Mouse (Mus musculus) thymus, postnatal 36 days (tissue): ENCODE measurements at regions not wholly inside any gene's neighbourhood (a gene's known extent, or its start where the extent isn't known, plus 50 kb on each side); places are given as distances from the start of the nearest gene placed in this dataset.

Source experiments
- DNase-seq, 2 experiments: peaks; one replicate each; pipeline ENCODE4 v3.0.0; 2022; ENCODE audit warnings: mixed read lengths in 2 of 2

GRCm38 (mm10) chr13:118849541-118849940 lies 179.9 kb downstream of the Fgf10 start:
- DNase-seq, result no peak

GRCm38 (mm10) chr13:118850708-118851107 lies 181.1 kb downstream of the Fgf10 start:
- DNase-seq, result no peak

DNA sequence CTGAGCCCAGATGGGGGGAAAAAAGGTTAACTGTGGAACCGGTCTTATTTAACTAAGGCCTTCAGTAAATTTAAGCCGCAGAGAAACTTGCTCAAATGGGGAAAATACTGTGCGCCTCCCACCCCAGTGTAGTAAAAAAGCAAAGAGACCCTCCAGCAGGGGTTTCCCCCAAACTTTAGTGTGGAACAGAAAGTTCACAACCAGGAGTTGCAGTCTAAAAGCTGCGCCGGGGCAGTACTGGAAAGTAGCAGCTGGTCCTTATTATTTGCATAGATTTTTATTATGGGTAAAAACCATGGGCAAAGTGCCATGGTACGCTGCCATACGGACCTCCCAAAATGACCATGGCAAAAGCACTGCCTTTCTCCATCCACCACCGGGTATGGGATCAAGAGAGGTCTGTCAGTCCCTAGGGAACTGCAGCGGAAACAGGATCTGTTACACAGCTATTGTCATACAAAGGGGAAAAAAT lies 216.8 kb downstream of the Fgf10 start:
- no peak for DNase-seq

- no peak for DNase-seq
These were observed 225.5 kb downstream of the Fgf10 start for GRCm38 (mm10) chr13:118895079-118895478.

DNA sequence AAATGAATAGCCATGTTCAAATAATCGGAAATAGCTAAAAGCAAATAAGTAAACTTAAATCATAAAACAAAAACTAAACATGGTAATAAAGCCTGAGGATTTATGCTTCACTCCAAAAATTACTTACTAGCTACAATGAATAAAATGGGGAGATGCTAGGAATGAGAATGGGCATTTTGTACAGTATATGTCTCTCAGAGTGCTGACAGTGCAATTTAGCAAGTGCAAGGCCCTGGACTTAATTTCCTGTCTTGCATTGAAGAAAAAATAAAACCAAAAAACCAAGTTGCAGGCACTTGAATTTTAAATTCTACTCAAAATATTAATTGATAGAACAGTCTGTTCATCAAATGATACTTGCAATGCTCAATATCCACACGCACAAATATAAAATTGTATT lies 232.4 kb downstream of the Fgf10 start:
- no peak for DNase-seq

GRCm38 (mm10) chr13:118910351-118910750 lies 240.8 kb downstream of the Fgf10 start:
- DNase-seq, result no peak

GRCm38 (mm10) chr13:118940786-118941185 lies 271.2 kb downstream of the Fgf10 start:
- no peak for DNase-seq

DNA sequence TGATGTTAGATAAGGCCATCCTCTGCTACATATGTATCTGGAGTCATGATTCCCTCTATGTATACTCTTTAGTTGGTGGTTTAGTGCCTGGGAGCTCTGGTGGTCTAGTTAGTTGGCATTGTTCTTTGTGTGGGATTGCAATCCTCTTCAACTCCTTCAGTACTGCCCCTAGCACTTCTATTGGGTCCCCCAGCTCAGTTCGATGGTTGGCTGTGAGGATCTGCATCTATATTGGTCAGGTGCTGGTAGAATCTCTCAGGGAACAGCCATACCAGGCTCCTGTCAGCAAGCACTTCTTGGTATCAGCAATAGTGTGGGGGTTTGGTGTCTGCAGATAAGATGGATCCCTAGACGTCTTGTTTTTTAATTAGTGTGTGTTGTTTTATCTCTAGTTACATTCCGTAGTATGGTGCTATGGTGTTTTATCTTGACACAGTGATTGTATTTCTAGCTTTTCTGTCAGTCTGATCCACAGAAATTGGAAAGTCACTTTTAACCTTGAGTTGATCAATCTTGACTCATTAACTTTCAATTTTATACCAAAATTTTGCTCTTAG lies 296.6 kb downstream of the Fgf10 start:
- DNase-seq, result no peak

DNA sequence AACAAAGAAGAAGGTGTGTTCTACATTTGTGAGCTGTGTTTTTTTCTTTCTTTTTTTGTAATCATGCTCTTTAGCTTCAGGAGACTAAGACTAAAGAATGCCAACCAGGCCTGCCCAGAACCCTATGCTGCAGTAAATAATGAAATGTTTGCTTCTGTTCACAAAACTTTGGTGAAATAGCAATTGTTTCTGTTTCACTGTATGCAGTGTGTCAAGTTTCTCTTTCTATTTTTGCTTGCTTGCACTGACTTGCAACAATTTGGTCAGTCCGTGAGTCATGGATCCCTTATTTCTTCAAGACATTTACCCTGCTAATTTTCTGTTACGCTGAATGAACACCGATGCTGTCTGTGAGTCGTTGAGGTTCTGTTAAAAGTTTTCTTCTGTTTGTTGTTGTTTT lies 298.1 kb downstream of the Fgf10 start:
- no peak for DNase-seq

DNA sequence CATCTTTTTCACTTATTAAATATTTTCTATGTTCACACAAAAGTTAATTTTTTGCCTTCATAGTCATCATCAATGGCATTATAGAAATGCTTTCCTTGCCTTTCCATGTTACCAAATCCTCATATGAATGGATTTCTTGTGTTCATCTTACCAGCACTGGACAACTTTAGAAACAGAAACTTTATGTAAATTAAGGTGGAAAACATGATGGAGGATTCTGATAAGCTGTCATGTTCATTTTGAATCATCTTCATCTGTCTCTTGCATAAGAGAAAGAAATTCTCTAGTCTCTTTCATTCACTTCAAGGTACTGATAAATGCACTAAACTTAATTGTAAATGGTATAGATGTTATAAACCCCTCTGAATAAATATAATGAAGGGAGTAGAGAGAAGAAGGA lies 305.4 kb downstream of the Fgf10 start:
- DNase-seq, result no peak

DNA sequence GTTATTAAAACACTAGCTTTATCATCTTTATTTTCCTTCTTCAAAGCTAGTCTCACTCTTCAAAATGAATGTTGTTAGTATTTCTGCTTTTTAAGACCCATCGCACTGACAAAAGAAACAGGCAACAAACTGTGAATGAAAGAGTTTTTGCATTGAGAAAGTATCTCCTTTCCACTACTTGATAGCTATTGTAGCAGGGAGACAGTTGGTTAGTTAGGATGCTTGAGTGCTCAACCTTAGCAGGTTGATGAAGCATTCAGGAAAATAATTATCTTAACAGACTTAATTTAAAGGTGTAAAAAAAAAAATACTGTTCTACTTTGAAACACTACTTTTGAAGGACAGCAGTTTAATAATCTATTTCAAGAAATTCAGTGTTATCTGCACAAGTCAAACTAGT lies 305.9 kb downstream of the Fgf10 start:
- DNase-seq, result no peak

- DNase-seq, result no peak
These were observed 309.9 kb downstream of the Fgf10 start for GRCm38 (mm10) chr13:118979505-118979904.

DNA sequence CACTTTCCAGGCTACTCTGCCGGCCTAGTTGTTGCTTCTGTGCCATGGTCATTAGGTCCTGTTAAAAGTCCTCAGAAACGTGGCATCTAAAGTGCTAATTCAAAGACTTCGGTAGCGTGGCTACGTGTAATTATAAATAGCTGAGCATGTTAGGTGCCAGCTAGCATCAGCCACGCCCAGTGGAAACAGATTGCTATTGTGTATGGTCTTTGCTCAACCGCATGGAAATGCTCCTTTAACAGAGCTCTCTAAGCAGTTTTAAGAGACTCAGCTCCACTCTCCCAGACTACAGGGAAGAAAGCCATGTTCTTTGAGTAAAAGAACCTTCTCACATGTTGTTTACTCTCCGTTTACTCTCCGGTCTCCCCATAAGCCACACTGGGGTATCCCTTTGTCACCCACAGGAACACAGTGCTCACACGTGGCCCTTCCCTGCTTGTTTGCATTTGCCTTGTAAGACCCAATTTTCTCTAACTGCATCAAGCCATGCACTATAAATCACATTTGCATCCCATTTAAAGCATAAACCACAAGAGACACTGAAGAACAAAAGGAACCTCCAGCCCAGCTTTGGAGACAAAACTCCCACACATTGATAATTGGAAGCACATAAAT lies 311.7 kb downstream of the Fgf10 start:
- no peak for DNase-seq

GRCm38 (mm10) chr13:118985285-118985684 lies 315.7 kb downstream of the Fgf10 start:
- no peak for DNase-seq

DNA sequence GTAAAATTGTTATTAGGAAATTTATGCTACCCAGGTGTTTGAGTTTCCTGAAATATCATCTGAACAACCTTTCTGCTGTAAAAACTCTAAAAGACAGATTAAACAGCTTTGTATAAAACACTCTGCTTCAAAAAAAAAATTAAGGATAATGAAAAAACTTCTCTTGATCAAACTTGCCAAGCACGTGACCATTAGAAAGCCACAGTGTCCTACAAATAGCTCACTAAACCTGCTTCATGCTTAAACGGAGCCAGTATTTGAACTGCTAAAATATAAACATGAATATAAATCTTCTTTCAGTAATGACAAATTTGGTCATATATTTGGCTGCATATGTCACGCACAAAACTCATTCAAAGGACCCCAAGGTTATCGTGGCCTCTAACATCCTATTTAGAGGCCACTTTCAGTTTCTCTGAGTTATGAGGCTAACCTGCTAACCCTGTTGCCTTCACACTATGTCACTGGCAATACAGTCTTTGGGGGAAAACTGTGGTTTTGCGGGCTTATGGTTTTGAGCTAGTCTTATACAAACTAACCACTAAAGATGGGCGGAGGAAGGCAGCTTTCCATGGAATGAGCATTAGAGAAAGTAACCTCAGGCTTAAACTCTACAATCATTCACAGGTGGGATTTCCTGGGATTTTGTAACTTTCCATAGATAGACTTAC lies 355.8 kb downstream of the Fgf10 start:
- DNase-seq, result no peak

DNA sequence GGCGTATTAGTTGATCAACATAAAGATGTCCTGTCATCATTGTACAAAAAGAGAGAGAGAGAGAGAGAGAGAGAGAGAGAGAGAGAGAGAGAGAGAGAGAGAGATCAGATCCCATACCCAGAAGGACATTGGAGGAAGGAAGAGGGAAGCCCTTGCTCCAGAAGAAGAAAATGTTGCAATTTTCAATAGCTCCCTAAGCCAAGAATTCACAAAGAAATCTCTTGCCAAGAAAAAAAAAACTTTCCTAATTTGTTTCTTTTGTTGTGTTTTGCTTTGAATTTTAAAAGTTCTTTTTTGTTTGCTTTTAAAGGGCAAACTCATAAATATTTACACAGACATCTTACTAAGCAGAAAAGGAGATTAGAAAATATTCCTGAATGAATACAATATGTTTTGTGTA lies 370.0 kb downstream of the Fgf10 start:
- DNase-seq, result no peak

DNA sequence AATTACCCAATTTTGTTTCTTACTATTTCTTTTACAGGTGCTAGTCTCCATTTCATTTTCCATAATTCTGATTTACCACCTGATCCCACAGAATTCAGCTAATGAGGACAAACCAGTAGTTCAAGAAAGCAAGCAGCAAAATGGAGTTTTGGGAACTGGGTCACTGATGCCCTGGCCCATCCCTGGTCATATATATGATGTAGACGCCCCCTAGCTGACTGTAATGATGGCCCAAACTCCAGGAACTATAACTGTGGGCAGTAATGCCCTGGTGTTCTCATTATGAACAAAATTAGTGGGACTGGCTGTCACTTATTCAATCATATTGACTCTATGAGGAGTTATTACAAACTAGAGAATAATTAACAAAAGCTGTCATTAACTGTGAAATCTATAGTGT lies 375.5 kb downstream of the Fgf10 start:
- no peak for DNase-seq

DNA sequence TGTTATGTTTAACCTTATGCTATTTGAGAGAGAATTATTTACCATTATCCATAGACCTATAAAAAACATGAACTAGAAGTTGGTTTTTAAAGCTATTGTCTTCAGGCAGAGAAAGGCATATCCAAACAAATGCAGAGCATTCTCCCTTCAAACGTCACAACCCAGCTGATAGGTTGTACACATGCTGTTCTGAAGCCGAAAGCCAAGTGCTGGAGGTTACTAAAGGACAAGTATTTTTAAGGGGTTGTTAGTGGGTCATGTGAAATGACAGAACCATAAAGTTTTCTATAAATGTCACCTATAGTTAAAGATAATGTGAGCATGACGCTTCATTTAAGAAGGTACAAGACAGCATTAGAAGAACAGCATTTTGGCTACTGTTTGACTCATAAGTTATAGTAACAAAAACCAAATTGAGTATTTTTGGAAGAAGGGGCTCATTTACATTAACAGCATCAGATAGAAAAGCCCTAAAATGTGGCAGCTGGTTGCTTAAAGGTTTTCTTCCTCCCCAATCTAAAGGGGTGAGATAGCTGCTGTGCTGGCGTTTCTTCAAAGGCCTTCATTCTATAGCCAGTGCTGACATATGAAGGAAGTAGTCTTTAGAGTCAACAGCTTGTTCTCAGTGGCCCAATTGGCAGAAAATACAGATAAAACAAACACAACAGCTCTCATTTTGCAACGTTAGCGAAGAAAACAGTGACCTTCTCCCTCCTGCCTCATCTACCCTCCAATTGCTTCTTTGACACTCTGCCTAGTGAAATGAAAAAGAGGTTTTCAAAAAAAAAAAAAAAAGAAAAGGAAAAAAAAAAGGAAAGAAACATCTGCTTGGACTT lies 359.4 kb upstream of the Paip1 start:
- no peak for DNase-seq

DNA sequence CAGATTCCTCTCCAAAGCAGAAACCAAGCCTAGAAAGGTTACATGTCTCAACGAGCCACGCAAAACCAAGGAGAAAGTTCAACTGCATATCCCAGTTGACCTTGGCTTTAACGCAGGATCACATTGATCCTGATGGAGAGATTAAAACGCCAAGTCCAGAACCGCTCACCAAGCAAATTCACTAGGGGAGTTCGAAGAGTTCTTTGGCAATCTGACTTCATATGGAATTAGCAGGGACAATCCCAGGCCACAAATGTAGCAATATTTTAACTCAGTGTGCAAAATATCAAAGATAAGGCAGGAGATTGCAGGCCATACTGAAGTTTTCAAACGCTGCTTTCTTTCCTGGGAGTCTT lies 358.8 kb upstream of the Paip1 start:
- no peak for DNase-seq

DNA sequence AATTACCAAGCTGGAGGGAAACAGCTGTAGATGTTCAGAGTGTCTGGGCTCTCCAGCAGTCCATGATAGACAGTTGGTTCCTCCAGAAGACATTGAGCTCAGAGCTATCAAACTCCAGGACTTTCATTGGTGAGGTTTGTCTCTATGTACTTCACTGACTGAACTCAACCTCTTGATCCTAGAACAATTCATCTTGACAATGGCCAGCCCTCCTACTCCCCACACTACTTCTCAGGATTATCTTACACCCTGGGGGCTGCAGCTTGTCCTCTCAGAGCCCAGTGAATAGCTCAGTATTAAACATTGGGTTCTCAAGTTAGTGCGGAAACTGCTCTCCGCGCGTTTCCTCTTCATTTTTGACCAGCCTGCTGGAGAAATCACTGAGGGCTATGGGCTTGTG lies 349.2 kb upstream of the Paip1 start:
- DNase-seq, result no peak

GRCm38 (mm10) chr13:119081691-119082090 lies 346.7 kb upstream of the Paip1 start:
- no peak for DNase-seq

- DNase-seq, result no peak
These were observed 310.5 kb upstream of the Paip1 start for GRCm38 (mm10) chr13:119117906-119118305.

DNA sequence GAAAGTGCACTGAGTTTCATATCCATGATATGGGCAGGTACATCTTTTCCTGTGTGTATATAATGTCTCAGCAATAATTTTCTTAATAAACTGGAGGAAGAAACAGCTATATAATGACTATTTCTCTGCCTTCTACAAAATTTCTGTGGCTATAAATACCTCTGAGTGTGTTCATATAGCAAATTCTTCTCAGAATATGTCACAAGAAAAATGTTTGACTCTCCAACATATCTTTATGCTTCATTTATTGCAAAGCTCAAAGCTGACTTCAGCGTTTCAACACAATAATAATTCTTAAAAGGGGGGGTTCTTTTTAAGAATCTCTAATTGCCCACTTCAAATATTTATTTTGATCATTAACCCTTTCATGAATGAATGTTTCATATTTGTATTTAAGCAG lies 310.0 kb upstream of the Paip1 start:
- no peak for DNase-seq

- no peak for DNase-seq
These were observed 288.0 kb upstream of the Paip1 start for GRCm38 (mm10) chr13:119140436-119140835.
